Mouse (Mus musculus): ENCODE data around the gene Arhgap45.

Arhgap45 gene

GRCm38 (mm10) chr10:80016931-80017330, 478 bp downstream of the Arhgap45 start:
- no peak for DNase-seq (ENCODE audit: low read depth)

- no peak for DNase-seq (ENCODE audit: low read depth)
Observed at GRCm38 (mm10) chr10:80017361-80017760, 908 bp downstream of the Arhgap45 start.

GRCm38 (mm10) chr10:80017771-80018170, 1.3 kb downstream of the Arhgap45 start:
- DNase-seq (ENCODE audit: low read depth), result no peak

GRCm38 (mm10) chr10:80018739-80019297, 2.4 kb downstream of the Arhgap45 start:
- DNase-seq (ENCODE audit: low read depth), result no peak

- DNase-seq (ENCODE audit: low read depth), result no peak
Observed at GRCm38 (mm10) chr10:80019471-80020131, 3.1 kb downstream of the Arhgap45 start.

- DNase-seq (ENCODE audit: low read depth), result no peak
Observed at GRCm38 (mm10) chr10:80020191-80020590, 3.7 kb downstream of the Arhgap45 start.

- DNase-seq (ENCODE audit: low read depth), result no peak
Observed at GRCm38 (mm10) chr10:80020603-80021319, 4.3 kb downstream of the Arhgap45 start.

- DNase-seq (ENCODE audit: low read depth), result no peak
Observed at GRCm38 (mm10) chr10:80021320-80021641, 4.8 kb downstream of the Arhgap45 start.

- no peak for DNase-seq (ENCODE audit: low read depth)
Observed at GRCm38 (mm10) chr10:80022164-80022563, 5.7 kb downstream of the Arhgap45 start.

GRCm38 (mm10) chr10:80022806-80023205, 6.4 kb downstream of the Arhgap45 start:
- no peak for DNase-seq (ENCODE audit: low read depth)

- DNase-seq (ENCODE audit: low read depth), result no peak
Observed at GRCm38 (mm10) chr10:80023758-80024157, 7.3 kb downstream of the Arhgap45 start.

GRCm38 (mm10) chr10:80024229-80025043, 8.0 kb downstream of the Arhgap45 start:
- DNase-seq (ENCODE audit: low read depth), result no peak

GRCm38 (mm10) chr10:80025044-80025347, 8.5 kb downstream of the Arhgap45 start:
- no peak for DNase-seq (ENCODE audit: low read depth)

GRCm38 (mm10) chr10:80025463-80025862, 9.0 kb downstream of the Arhgap45 start:
- DNase-seq (ENCODE audit: low read depth), result no peak

- no peak for DNase-seq (ENCODE audit: low read depth)
Observed at GRCm38 (mm10) chr10:80025889-80026288, 9.4 kb downstream of the Arhgap45 start.

- no peak for DNase-seq (ENCODE audit: low read depth)
Observed at GRCm38 (mm10) chr10:80027681-80028520, 11.4 kb downstream of the Arhgap45 start.

- DNase-seq (ENCODE audit: low read depth), result no peak
Observed at GRCm38 (mm10) chr10:80028521-80028846, 12.0 kb downstream of the Arhgap45 start.

GRCm38 (mm10) chr10:80030191-80030590, 13.7 kb downstream of the Arhgap45 start:
- DNase-seq (ENCODE audit: low read depth), result no peak

GRCm38 (mm10) chr10:80030736-80031135, 14.3 kb downstream of the Arhgap45 start:
- DNase-seq (ENCODE audit: low read depth), result no peak

- no peak for DNase-seq (ENCODE audit: low read depth)
Observed at GRCm38 (mm10) chr10:80032799-80033480, 16.5 kb downstream of the Arhgap45 start.

Measured in fibroblast of lung, adult 2 months (primary cell).